Mouse (Mus musculus): ENCODE measurements at regions not wholly inside any gene's neighbourhood (a gene's known extent, or its start where the extent isn't known, plus 50 kb on each side); places are given as distances from the start of the nearest gene placed in this dataset.
"Not testable (repeated sequence)": the region's sequence is repeated elsewhere in the genome, so short reads cannot be mapped to it uniquely, and the experiment has no call there.

- DNase-seq (ENCODE audit: extremely low spot score in 1 of 2, low spot score in 2 of 2), result no peak
- intact Hi-C loops (cut with DNase I), result no loop called here
These were observed 468.2 kb upstream of the Id2 start for GRCm38 (mm10) chr12:25565131-25565530.

- intact Hi-C loops (cut with DNase I), result no loop called here
- no peak for DNase-seq (ENCODE audit: extremely low spot score in 1 of 2, low spot score in 2 of 2)
These were observed 462.7 kb upstream of the Id2 start for GRCm38 (mm10) chr12:25559601-25560000.

DNA sequence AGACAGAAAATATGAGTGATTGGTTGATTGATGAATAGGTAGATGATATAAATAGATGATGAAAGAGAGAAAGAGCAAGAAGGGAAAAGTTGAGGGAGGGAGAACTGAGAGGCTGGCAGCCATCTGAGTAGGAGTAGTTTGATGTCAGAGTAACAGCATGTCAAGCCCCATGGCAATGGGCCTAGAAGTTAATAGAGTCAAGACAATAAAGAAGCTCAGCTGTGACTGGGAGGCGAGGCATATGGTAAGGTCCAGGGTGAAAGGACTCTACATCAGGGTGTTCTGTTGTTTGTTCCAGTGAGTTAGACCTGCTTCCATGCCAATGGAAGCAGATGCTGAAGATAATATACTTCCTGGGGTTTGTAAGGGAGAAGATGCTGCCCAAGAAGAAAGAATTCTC lies 456.7 kb upstream of the Id2 start:
- intact Hi-C loops (cut with DNase I), result no loop called here
- no peak for DNase-seq (ENCODE audit: extremely low spot score in 1 of 2, low spot score in 2 of 2)

GRCm38 (mm10) chr12:25549735-25550134 lies 452.8 kb upstream of the Id2 start:
- no peak for DNase-seq (ENCODE audit: extremely low spot score in 1 of 2, low spot score in 2 of 2)
- intact Hi-C loops (cut with DNase I), result no loop called here

DNA sequence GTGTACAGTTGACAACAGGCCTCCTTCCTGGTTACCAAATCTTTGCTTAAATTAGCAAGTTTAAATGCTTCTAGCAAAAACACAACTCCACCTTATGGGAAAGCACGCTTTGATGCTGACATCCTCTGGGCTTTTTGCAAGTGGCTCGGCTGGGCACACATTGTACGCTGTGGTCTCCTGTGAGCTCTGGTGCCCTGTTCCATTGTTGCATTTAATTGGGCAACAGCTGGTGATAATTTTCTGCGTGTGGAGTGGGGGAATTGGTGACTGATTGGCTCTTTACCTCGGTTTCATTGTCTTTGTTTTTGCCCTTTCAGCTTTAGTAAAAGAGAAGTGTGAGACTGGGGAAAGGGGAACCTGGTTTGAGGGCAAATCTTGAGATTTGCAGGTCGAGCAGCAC lies 447.3 kb upstream of the Id2 start:
- intact Hi-C loops (cut with DNase I), result no loop called here
- no peak for DNase-seq (ENCODE audit: extremely low spot score in 1 of 2, low spot score in 2 of 2)

- intact Hi-C loops (cut with DNase I), result no loop called here
- no peak for DNase-seq (ENCODE audit: extremely low spot score in 1 of 2, low spot score in 2 of 2)
These were observed 437.6 kb upstream of the Id2 start for GRCm38 (mm10) chr12:25534620-25534950.

DNA sequence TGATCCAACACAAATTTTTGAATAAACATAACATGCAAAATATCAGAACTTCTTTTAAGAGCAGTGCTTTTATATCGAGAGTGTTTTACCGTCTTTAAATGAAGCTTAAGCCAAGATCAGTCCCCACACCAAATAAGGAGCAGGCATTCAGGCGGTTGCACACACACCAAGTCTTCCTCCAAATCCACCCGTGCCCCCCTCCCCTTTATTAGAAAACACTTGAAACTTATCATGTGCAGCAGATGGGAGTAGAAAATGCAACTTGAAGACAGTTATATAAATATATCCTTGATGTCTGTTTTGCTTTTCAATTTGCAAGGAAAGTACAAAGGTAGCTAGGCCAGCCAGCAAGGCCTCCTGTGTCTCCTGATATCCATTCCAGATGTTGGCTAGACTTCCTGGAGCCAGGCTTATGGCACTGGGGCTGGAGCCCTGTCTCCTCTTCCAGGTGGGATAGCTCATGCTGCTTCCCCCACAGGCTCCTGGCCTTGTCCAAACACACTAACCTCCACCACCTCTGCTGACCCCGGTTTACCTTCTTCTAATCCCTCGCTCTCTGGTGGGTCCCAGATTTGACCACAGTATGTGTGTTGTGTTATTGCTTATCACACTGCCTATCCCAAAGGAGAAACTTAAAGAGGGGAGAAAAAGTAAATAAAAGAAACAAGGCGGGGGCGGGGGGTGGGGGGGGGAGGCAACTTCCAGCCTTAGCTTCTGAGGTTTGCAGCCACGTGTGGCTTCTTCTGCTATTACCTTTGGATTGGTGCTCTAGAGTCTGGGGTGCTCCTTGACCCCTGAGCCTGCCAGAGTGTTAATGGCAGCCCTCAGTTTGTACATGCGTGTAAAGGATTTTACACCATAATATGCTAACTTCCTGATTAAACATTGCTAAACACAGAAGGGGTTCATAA lies 437.0 kb upstream of the Id2 start:
- peak in 1 of 2 experiments; percentile 25 for DNase-seq (ENCODE audit: extremely low spot score in 1 of 2, low spot score in 2 of 2)
- intact Hi-C loops (cut with DNase I), result no loop called here

DNA sequence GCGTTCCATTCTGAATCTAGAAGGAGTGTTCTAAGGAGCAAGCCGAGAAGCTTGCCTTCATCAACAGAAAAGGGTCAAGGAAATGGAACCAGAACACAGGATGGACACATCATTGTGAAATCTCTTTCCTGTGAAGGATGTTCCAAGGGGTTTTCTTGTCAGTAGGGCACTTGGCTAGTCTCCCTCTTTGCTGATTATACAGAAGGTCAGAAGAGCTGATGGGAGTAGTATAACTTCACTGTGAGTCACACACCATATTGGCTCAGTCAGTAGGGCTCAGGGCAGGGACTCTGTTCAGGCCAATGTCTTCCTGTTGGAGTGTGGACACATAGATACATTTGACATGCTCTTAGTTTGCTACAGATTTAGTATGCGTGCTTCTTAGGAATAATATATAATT lies 433.5 kb upstream of the Id2 start:
- no peak for DNase-seq (ENCODE audit: extremely low spot score in 1 of 2, low spot score in 2 of 2)
- intact Hi-C loops (cut with DNase I), result no loop called here

GRCm38 (mm10) chr12:25529537-25529936 lies 432.6 kb upstream of the Id2 start:
- intact Hi-C loops (cut with DNase I), result no loop called here
- no peak for DNase-seq (ENCODE audit: extremely low spot score in 1 of 2, low spot score in 2 of 2)

DNA sequence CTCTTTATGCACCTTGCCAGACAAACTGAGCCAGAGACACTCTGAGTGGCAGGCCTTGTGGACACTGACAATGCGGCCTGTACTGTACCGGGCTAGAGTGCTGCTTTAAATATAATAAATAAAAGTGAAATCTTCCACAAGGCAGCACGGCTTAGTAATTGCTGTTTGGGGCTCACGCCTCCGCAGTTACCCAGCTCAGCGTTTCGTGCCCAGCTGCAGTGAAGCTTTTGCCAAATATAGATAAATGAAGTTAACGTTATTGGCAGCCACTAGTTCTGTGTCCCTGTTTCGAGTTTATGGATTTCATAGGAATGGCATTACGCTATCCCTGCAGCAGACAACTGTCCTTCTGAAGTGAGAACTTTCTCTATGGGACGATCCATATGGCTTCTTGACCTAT lies 429.7 kb upstream of the Id2 start:
- intact Hi-C loops (cut with DNase I), result no loop called here
- DNase-seq (ENCODE audit: extremely low spot score in 1 of 2, low spot score in 2 of 2), result peak in 1 of 2 experiments; percentile 21

GRCm38 (mm10) chr12:25516738-25517137 lies 419.8 kb upstream of the Id2 start:
- DNase-seq (ENCODE audit: extremely low spot score in 1 of 2, low spot score in 2 of 2), result no peak
- intact Hi-C loops (cut with DNase I), result no loop called here

GRCm38 (mm10) chr12:25513679-25514078 lies 416.7 kb upstream of the Id2 start:
- no peak for DNase-seq (ENCODE audit: extremely low spot score in 1 of 2, low spot score in 2 of 2)
- intact Hi-C loops (cut with DNase I), result no loop called here

- DNase-seq (ENCODE audit: extremely low spot score in 1 of 2, low spot score in 2 of 2), result no peak
- intact Hi-C loops (cut with DNase I), result no loop called here
These were observed 412.7 kb upstream of the Id2 start for GRCm38 (mm10) chr12:25509666-25510065.

- intact Hi-C loops (cut with DNase I), result loop anchor here (10.0 kb wide), 1 partner anchor 398 kb away; the partner anchor contains the start of gene Id2
- DNase-seq (ENCODE audit: extremely low spot score in 1 of 2, low spot score in 2 of 2), result peak; percentile 44 to 49
These were observed 396.3 kb upstream of the Id2 start for GRCm38 (mm10) chr12:25493233-25493632.

DNA sequence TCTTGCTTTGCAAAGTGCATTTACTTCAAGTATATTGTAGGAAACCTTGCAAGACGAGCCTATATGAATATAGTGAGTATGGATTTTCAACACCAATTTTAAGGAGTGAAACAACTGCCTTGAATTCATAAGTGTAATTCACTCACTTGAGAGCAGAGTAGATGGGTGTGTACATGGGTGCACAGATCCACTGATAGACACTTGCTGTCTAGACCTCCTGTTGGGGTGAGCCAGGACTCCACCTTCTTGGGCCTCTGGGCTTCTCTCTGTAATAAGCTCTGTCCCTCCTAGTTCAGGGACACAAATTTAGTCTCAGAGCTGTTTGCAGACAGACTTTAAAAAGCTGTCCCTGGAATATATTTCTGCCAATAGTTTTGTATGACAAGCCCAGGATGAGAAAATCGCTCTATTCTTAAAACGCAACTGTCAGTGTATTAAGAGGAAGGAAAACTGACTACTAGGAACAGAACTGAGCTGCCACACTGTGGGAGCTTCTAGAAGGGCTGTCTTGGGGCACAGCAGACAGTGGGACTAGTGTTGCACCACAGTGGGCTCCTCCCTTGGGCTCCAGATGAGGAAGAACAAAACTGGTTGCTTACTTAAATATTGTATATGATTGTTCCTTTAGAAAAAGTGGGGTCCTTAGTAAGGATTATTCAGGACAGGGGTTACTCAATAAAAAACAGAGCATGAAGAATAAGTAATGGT lies 395.7 kb upstream of the Id2 start:
- no peak for DNase-seq (ENCODE audit: extremely low spot score in 1 of 2, low spot score in 2 of 2)
- intact Hi-C loops (cut with DNase I), result loop anchor here (10.0 kb wide), 1 partner anchor 398 kb away; the partner anchor contains the start of gene Id2

DNA sequence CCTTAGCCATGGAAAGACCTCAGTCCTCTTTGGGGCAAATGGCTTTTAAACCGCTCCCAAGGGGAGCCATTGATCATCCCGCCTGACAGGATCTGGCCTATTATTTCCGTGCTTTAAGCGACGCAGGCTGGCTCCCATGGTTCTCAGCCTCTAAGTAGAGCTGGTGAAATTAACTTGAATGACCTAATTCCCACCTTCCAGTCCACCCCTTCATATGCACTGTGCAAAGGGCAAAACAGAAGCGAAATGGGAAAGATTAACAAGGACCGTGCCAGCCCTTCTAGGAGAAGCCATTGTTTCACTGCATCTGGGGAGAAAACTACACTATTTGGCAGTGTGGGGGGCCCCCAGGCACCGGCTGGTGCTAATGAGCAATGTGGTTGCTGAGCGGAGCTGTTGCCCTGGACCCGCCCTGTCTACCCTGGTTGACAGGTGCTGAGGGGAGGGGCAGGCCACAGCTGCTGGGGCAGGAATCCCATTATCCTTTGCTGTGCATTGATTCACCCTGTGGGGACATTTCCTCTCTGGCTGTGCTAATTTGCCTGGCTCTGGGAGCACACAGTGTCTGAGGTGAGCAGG lies 378.3 kb upstream of the Id2 start:
- no peak for DNase-seq (ENCODE audit: extremely low spot score in 1 of 2, low spot score in 2 of 2)

DNA sequence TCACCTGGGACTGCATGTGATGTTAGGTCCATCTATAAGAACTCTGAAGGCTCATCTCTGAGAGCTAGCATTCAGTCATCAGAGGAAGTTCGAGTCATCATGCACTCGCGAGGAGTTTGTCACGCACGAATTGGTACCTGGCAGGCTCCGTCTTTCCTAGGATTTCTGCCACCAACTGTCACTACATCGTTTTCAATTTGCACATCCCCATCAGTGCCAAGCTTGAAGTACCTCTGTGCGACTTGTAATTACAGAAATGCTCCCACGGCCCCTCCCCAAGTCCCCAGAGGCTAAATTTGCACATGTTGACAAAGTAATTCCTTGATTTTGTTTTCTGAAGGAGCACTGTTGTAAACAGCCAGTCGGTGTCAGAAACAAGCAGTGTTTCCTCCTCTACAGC lies 372.2 kb upstream of the Id2 start:
- intact Hi-C loops (cut with DNase I), result no loop called here
- no peak for DNase-seq (ENCODE audit: extremely low spot score in 1 of 2, low spot score in 2 of 2)

More for the DNA sequence above, 378.3 kb upstream of the Id2 start:
- intact Hi-C loops (cut with DNase I), result no loop called here

- peak; percentile 38 to 63 for DNase-seq (ENCODE audit: extremely low spot score in 1 of 2, low spot score in 2 of 2)
- intact Hi-C loops (cut with DNase I), result no loop called here
These were observed 370.8 kb upstream of the Id2 start for GRCm38 (mm10) chr12:25467789-25468188.

DNA sequence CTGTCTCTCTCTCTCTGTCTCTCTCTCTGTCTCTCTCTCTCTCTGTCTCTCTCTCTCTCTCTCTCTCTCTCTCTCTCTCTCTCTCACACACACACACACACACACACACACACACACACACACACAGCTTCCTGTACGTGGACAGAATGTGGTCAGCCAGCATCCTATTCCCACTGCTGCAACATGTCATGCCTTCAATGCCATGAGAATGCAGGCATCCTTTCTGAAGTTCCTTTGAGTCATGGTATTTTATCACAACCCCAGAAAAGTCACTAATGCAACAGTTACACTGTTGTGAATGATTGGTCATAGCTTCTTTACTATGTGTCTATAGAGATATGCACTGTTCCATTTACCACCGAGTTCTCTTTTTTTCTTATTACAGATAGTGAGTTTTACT lies 365.8 kb upstream of the Id2 start:
- intact Hi-C loops (cut with DNase I); DNase-seq (ENCODE audit: extremely low spot score in 1 of 2, low spot score in 2 of 2): not testable (repeated sequence)
